Mouse (Mus musculus): Measurements from ENCODE around the gene Cib1. TPM values are rescaled to one million over a fixed set of nuclear protein-coding genes. Genes with fewer than 3 reads are reported as not detected.
A peak's percentile ranks its signal among the peaks of the same experiment; 100 is the strongest.

Cib1 gene
- total RNA-seq (2021), result 10 to 100 TPM; 50.6 to 54.9 TPM
- long read RNA-seq, experiment 1, transcript Cib1-201 (7 exons, 1,047 nt), result major isoform, 86 of 91 reads
- long read RNA-seq, experiment 1, partial matches to known transcripts, result 2 of 91 reads
- long read RNA-seq, experiment 1, other reads (novel, unspliced or antisense), result 3 of 91 reads
- long read RNA-seq, experiment 2, transcript Cib1-201 (7 exons, 1,047 nt), result major isoform, 58 of 63 reads
- long read RNA-seq, experiment 2, partial matches to known transcripts, result 2 of 63 reads
- long read RNA-seq, experiment 2, other reads (novel, unspliced or antisense), result 2 of 63 reads

DNA sequence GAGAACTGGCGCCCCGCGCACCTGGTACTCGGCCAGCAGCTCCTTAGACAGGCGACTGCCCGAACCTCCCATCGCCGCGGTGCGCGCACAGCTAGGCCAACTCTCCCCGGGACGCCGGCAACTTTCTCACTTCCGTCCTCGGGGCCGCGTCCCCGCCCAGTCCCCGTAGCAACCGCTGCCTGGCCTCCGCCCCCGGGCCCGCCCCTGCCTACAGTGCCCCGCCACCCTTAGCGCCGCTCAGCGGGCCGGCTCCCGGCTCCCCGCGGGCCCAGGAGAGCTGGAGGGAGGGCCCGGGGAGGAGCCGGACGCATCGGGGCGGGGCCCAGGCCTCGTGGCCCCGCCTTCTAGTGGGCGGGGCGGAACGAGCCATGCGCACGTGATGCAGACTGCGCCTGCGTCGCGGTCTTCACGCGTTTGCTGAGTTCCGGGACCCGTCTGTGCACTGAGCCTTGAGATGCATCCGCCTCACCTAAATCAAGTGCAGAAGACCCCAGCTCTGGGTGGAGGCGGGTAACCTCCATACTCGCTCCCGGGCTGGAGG, at the start of gene Cib1, which contains the start of gene Gdpgp1:
TSS of gene Cib1 (minus strand) at position 325 of the 541 bp plus-strand sequence.
TSS of gene Gdpgp1 (plus strand) at position 377 of the 541 bp plus-strand sequence.
- peak; percentile 99 for DNase-seq

DNA sequence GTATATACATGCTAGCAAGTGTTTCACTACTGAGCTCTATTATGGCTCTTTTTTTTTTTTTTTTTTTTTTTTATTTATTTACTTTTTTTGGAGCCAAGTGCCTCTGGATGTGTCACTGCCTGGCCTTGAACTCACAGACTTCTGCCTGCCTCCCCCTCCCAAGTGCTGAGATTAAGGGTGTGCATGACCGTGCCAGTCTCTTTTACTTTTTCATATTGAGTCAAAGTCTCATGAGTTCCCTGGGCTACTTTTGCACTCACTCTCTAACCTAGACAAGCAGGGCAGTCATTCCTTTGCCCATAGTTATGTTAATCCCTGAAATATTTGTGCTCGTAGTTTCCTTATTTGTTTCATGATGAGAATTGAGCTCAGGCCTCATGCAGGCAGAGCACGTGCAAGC, 49.0 kb upstream of the Cib1 start:
- DNase-seq, result peak; percentile 29

DNA sequence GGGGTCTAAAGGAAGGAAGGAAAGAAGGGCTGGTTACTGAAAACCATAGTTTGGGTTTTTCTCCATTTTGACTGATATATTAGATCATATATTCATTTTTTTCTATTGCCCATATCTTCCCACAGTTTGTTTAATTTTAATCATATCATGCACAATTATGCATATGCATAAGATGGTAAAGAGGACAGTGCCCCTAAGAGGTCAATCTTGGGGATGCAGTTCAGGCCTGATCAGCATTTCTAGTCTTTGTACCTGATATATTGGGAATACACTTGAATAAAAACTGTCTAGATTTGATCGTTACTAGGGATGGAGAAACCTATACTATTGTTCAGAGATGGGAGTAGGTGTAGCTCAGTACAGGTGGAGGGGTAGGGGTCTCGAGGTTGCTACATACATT, 48.4 kb upstream of the Cib1 start:
- no peak for DNase-seq

DNA sequence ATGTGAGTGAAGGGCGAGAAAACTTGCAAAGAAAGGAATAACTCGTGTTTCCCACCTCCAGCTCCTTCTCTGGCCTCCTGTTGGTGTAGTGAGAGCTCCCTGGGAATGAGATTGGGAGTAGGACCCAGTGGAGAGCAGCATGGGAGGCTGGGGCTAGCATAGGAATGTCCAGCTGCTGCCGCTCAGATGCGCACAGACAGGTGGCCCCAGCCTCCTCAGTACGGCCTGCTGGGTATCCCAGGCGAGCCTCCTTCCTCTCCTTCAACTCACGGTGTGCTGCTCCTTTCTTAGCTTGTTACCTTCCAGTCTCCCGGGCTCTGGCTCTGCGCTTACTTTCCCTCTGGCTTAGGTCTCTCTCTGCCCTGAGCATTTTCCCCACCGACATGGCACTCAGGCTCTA, 47.4 kb upstream of the Cib1 start:
- no peak for DNase-seq

DNA sequence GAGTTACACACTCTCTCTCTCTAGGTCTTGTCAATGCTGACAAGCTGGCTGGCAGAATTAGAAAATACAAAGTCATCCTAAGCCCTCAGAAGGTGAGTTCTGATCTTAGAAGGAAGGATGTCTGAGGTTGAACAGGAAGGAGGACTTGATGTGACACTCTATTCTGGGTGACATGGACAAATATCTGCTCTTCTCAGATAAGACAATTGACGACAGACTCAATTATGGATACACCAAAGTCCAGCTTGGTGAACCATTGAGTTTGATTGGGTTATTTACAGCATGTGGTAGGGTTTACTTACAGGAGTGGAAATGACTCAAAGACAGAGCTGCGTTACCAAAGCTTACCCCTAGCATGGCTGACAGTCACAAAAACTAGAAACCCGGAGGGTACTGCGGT, 43.8 kb upstream of the Cib1 start:
- DNase-seq, result no peak

DNA sequence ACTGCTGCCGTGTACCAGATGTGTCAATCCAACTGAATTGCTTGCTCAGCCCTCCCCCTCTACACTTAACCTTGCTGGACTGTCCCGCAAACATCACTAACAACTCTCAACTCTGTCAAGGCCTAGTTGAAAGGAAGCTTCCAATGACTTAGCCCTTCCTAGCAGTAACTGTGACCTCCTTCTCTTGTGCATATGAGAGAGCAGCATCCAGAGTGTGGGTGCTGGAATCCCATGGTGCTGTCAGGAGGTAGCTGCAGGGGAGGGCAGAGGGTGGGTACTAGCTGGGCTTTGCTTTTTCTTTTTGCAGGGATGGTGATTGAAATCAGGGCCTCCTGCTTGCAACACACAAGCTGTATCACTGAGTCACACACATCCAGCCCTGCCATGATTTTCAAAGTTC, 40.8 kb upstream of the Cib1 start:
- DNase-seq, result no peak

DNA sequence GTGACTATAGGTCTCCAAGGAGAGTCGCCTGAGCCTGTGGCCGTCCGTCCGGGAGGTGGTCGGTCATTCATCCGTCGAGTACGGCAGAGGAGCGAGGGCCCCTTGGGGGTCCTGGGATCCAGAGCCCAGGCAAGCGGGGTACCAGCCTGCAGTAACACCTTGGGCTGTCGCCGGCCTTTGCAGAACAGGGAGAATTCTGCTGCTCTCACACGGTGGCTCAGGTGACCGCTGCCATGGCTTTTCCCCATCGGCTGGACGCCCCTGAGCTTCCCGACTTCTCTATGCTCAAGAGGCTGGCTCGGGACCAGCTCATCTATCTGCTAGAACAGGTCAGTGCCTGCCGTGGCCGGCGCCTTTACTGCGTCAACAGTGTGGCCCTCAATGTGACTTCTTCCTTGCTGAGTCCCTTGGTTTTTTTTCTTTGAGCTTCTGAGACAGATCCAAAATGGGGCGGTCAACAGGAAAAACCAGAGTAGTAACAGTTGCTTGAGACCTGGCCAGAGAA, 37.2 kb upstream of the Cib1 start:
- DNase-seq, result peak; percentile 60

DNA sequence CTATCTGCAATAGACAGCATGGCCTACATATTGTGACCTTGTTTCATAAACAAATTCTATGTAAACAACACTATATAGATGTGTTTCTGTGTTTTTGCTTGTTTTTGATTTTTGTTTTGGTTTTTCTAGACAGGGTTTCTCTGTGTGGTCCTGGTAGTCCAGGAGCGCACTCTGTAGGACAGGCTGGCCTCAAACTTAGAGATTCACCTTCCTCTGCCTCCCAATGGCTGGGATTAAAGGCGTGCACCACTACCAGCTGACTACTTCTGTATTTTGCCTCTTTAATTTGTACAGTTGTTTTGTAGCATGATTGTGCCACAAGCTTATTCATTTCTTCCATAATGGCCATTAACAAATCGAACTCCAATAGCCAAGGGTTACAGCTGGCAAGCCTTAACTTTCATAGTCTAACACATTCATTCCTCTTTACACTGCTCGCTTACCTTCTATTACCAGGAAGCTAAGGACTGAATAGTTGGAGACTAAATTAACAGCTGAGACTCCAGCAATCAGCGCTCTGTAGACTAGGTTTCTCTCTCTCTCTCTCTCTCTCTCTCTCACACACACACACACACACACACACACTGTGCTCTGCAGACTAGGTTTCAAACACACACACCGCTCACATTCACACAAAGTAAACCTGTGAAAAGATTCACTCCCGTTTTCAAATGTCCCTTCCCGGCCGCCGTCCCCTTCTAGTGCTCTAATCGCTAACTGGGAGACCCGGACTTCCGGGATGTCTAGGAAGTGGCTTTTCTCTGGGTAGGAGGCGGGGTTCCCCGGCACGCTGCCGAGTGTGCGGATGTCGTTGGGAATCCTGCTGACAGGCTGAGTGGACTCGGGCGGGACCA, 36.5 kb upstream of the Cib1 start, which contains the start of gene Vps33b:
TSS of gene Vps33b (plus strand) at position 753 of the 854 bp plus-strand sequence.
- DNase-seq, result peak; percentile 98

DNA sequence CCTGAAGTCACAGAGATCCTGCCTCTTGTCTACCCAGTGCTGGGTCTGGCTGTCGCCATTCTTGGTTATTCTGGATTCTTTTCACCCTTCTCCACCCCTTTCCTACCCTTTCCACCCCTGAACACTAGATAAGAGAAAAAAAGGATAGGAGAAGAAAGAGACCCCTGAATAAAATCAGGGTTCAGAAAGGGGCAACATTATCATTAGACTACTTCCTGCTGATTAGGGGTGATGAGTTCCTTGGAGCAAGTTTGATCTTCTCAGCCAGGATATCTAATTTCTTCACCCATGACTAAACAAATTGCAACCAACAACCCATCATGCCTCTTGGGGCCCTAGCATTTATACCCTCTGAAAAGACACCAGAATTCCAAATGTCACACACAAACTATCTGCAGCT, 35.2 kb upstream of the Cib1 start:
- no peak for DNase-seq

DNA sequence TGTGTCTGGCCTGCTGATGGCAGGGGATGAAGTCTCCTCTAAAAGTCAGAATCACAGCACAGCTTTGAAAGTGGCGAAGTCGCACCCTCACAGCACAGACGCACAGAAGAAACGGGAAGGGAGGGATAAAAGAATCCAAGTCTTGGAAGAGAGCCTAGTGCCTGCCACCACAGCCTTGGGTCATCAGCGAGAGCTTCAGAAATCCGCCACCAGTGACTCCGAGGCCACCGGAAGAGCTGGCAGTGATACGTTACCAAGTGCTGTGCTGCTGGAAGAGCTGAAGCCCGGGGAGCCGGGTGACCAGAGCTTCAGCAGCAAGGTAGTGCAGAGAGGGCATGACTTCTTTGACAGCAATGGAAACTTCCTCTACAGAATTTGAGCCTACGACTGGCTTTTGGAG, 32.0 kb upstream of the Cib1 start:
- peak; percentile 57 for DNase-seq

DNA sequence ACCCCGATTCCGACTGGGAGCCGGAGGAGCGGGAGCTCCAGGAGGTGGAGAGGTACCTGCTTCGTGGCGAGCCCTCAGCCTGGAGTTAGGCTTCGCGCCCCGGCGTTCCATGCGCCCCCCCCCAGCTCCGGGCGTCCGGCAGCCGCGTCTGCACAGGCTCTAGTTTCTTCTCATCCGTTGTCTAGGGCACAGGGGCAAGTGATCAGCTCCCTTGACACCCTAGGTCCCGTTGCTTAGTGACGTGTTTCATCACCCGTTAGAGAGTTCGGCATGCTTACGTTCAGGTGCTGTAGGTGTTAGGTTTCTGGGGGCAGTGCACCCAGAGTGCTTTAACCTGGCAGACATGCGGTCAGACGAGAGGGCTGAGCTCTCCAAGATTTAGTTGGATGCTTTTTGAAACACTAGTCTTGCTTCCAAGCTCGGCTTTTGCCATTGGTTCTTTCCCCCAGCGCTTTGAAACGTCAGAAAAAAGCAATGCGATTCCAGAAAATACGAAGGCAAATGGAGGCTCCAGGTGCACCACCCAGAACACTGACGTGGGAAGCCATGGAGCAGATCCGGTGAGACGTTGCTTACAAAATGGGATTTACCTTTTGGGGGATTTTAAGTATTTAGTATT, 28.9 kb upstream of the Cib1 start:
- DNase-seq, result no peak

DNA sequence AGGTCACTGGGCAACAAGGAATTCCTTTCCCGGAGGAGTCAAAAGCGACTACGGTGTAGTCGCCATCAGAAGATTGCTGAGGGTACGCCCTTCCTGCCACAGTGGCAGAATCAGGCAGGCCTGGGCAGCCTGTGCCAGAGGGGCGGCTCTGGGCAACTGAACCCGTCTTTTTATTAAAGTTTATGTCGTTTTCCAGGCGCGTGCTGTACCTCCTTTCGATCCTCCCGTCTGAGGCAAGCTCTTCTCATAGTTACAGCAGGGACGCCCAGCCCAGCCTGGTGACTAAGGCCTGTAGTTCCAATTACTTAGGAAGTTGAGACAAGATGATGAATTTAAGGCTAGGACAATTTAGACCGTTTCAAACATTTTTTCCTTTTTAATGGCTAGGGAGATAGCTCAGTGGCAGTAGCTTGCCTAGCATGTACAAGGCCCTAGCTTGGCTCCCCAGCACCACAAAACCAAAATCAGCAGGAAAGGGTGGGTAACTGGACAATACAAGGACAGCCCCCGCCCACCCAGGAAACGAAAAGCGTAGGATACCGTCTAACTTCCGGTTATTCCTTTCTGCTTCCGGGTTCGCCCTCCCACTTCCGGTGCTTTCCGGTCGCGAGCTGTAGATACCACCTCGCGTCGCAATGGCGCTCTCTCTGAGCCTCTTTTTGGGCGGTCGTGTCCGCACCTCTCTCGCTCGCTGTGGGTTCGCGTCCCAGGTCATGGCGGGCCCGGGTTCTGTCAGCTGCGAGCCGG, 28.2 kb upstream of the Cib1 start, which contains the start of gene Ngrn:
TSS of gene Ngrn (plus strand) at position 591 of the 747 bp plus-strand sequence.
- DNase-seq, result peak; percentile 92

DNA sequence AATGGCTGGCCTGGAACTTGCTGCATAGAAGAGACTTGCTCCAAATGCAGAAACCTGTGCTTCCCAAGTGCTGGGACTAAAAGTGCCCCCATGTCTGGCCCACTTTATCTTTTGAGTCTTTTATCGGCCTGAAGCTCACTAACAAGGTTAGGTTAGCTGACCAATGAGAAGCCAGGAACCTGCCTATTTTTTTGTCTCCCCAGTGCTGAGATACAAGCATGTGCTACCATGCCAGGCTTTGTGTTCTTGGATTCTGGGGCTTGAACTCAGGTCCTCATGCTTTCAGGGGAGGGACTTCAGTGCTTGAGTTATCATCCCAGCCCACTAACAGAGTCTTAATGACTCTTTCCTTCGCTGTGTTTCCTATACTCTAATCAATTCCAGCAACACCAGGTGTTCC, 25.1 kb upstream of the Cib1 start:
- no peak for DNase-seq

DNA sequence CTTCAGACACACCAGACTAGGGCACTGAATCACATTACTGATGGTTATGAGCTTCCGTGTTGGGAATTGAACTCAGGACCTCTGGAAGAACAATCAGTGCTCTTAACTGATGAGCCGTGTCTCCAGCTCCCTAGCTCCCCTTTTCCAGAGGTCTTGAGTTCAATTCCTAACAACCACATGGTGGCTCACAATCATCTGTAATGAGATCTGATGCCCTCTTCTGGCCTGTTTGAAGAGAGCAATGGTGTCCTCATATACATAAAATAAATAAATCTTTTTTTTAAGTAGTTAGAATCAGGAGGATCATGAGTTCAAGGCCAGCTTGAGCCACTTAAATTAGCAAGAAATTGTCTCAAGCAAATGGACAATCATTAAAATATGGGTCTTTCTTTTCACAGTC, 23.4 kb upstream of the Cib1 start:
- no peak for DNase-seq

DNA sequence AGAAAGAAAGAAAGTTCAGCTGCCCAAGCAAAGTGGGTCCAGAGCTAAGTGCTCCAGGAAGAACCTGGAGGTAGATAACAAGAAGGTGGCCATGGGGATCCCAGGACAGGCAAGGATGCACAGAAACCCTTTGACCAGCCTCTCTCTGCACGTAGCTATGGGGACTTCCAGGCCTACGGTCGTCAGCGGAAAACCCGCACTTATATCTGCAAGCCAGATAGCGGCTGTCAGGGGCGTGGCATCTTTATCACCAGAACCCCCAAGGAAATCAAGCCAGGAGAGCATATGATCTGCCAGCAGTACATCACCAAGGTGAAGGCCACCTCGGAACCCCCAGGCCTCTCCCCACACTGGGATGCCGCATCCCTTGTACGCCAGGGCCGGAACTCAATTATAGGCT, 20.3 kb upstream of the Cib1 start:
- no peak for DNase-seq

DNA sequence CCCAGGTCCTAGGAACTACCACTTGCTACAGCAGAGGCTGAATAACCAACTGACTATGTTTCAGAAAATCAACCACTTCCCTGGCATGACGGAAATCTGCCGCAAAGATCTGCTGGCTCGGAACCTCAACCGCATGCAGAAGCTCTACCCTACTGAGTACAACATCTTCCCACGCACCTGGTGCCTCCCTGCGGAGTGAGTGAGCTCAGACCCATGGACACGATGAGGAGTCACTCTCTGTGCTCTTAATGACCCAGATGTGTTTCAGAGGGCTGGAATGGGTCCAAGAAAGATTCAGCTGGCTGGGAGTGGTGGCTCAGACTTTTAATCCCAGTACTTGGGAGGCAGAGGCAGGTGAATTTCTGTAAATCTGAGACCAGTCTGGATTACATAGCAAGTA, 19.8 kb upstream of the Cib1 start:
- DNase-seq, result no peak

DNA sequence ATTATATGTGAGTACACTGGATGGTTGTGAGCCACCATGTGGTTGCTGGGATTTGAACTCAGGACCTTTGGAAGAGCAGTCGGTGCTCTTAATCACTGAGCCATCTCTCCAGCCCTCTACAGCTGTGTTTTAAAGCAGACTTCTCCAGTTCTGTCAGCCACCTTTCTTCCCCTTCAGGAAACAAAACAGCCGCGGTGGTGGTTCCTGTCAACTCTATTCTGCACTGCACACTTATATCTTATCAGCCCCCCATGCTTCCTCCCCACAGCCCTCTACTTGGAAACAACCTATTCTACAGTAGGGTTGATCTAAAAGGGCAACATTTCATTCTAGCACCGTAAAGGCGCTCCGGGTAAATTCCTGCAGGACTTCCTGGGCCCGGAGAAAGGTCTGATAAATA, 14.2 kb upstream of the Cib1 start:
- DNase-seq, result no peak

DNA sequence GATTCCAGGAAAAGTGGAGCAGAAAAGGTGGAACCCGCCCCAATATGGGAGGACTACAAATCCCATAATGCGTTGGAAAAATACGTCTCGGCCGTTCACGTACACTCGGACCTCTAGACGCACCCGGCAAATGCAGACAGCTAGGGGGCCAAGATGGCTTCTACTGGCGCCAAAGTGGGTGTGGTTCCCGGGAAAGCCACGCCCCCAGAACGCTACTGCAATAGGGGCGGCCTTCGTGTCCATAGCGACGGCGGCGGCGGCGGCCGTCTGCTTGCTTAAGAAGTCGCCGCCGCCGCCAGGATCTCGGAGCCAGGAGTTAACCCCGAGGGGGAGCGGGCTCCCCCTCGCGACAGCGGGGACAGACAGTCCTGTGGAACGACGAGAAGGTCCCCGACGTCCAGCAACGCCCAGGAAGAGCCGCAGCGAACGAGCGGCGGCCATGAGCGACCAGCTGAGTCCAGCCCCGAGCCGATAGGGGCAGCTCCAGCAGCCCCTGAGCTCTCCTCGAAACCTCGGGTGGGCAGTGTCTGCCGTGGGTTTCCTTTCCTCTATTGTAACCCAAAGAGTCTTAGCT, 13.6 kb upstream of the Cib1 start, which contains the start of gene Ttll13:
TSS of gene Ttll13 (plus strand) at position 229 of the 574 bp plus-strand sequence.
- DNase-seq, result peak; percentile 98

DNA sequence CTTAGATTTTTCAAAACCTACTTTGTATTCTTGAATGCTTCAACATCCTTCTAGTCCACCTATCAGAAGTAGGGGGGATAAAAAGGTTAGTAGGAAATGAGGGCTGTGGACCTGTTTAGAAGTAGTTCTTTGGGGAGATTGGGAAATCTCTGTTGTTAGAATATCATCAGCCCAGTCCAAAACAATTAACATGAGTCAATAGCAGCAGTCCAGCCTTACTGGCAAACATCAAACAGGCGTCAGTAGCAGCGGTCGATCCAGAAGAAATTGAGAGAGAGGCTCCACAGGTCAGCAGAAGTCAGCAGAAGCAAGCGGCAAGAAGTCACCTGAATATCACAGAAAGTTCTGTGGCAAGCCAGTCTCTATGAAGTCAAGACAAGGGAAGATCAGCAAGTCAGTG, 12.2 kb upstream of the Cib1 start:
- no peak for DNase-seq

DNA sequence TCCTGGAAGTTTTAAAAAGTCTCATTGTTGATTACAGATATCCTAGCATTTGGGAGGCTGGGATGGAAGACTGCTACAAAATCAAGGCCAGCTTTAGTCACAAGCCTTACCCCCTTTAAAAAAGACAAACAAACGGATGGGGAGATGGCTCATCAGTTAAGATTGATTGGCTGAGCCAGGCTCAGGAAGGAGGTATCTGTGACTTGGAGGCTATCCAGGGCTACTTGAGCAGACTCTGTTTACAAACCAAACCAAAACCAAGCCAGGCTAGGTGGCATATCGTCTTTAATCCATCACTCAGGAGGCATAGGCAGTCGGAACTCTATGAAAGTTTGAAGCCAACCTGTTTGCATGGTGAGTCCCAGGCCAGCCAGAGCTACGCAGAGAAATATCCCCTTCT, 9.0 kb upstream of the Cib1 start:
- DNase-seq, result no peak

DNA sequence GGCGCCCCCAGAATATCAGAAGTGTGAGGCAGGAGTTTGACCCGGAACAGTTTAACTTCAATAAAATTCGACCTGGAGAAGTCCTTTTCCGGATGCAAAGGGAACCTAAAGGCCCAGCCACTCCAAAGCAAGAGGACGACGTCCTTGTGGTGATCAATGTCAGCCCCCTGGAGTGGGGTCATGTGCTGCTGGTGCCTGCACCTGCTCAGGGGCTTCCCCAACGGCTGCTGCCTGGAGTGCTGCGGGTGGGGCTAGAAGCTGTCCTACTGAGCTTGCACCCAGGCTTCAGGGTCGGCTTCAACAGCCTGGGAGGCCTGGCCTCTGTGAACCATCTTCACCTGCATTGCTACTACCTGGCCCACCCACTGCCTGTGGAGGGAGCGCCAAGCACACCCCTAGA, 5.9 kb upstream of the Cib1 start:
- no peak for DNase-seq

Data from adrenal gland, postnatal 10 days (tissue).